Mouse (Mus musculus): ENCODE measurements around the gene Sox30.

DNA sequence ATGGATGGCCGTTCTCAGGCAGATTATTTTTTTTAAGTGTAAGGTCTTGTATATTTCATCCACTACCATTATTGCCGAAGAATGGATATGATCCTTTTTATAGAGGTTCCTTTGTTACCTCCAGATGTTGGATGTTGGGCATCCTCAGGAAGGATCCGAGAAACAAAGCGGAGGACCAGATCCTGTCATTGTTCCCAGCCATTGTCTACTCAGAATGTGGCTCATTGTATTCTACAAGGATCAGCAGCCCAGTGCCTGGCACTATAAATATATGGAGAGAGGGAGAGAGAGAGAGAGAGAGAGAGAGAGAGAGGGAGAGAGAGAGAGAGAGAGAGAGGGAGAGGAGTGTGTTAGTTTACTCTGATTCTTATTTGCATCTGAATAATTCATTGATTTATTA is 82.5 kb downstream of the Sox30 start:
- TF ChIP-seq CTCF (IDR thresholded peaks at IDR 0.05; ENCODE audit: extremely low read depth, insufficient read length, insufficient replicate concordance, low read depth, low read length) = no peak
- TF ChIP-seq POLR2A (IDR thresholded peaks at IDR 0.05; ENCODE audit: low read depth, low read length) = no peak

Measured in small intestine, adult 2 months (tissue).